Mouse (Mus musculus): ENCODE results near the gene Gcm2. TPM values are rescaled to one million over a fixed set of nuclear protein-coding genes. Genes with fewer than 3 reads are reported as not detected.

The Gcm2 gene
- polyA plus RNA-seq, 1 experiment = 0.04 TPM

- Histone ChIP-seq H3K4me1 (ENCODE audit: control insufficient read depth, insufficient read depth, low read length) (no peaks in the 10 kb centered on the region; the same call in 1 of the 2 replicates), H3K27me3 (ENCODE audit: control insufficient read depth, insufficient read depth, low read length) (no peaks in the 10 kb centered on the region), H3K4me3 (ENCODE audit: control insufficient read depth, low read depth, low read length) (no peak overlapping the region), H3K27ac (ENCODE audit: control insufficient read depth, insufficient read depth, low read depth, low read length) (no peak overlapping the region), H3K36me3 (ENCODE audit: control insufficient read depth, insufficient read depth, low read length) (no peaks in the 10 kb centered on the region)
- no peak for TF ChIP-seq POLR2A (IDR thresholded peaks at IDR 0.05; ENCODE audit: control insufficient read depth, low read depth, low read length)
- no peak for TF ChIP-seq CTCF (IDR thresholded peaks at IDR 0.05; ENCODE audit: control insufficient read depth, insufficient read depth, insufficient replicate concordance, low read depth, low read length)
Measured at GRCm38 (mm10) chr13:41128326-41128725, 17.5 kb upstream of the Gcm2 start.

- Histone ChIP-seq H3K27ac (ENCODE audit: control insufficient read depth, insufficient read depth, low read depth, low read length) (no peak overlapping the region), H3K4me3 (ENCODE audit: control insufficient read depth, low read depth, low read length) (no peak overlapping the region), H3K27me3 (ENCODE audit: control insufficient read depth, insufficient read depth, low read length) (no peaks in the 10 kb centered on the region), H3K36me3 (ENCODE audit: control insufficient read depth, insufficient read depth, low read length) (no peaks in the 10 kb centered on the region), H3K4me1 (ENCODE audit: control insufficient read depth, insufficient read depth, low read length) (no peaks in the 10 kb centered on the region; the same call in 1 of the 2 replicates)
- no peak for TF ChIP-seq CTCF (IDR thresholded peaks at IDR 0.05; ENCODE audit: control insufficient read depth, insufficient read depth, insufficient replicate concordance, low read depth, low read length)
- no peak for TF ChIP-seq POLR2A (IDR thresholded peaks at IDR 0.05; ENCODE audit: control insufficient read depth, low read depth, low read length)
Measured at GRCm38 (mm10) chr13:41123666-41124225, 12.9 kb upstream of the Gcm2 start.

GRCm38 (mm10) chr13:41119152-41119945, 8.5 kb upstream of the Gcm2 start:
- Histone ChIP-seq H3K36me3 (ENCODE audit: control insufficient read depth, insufficient read depth, low read length) (no peaks in the 10 kb centered on the region), H3K4me1 (ENCODE audit: control insufficient read depth, insufficient read depth, low read length) (peaks cover 3% of the 10 kb centered on the region), H3K4me3 (ENCODE audit: control insufficient read depth, low read depth, low read length) (no peak overlapping the region), H3K27me3 (ENCODE audit: control insufficient read depth, insufficient read depth, low read length) (no peaks in the 10 kb centered on the region), H3K27ac (ENCODE audit: control insufficient read depth, insufficient read depth, low read depth, low read length) (no peak overlapping the region)
- no peak for TF ChIP-seq POLR2A (IDR thresholded peaks at IDR 0.05; ENCODE audit: control insufficient read depth, low read depth, low read length)
- no peak for TF ChIP-seq CTCF (IDR thresholded peaks at IDR 0.05; ENCODE audit: control insufficient read depth, insufficient read depth, insufficient replicate concordance, low read depth, low read length)

GRCm38 (mm10) chr13:41113940-41114339, 3.1 kb upstream of the Gcm2 start, which contains the start of gene Sycp2l:
Gene Sycp2l (plus strand): TSS chr13:41114307.
- H3K4me1 ChIP-seq (ENCODE audit: control insufficient read depth, insufficient read depth, low read length) = peaks cover 6% of the 10 kb centered on the region
- no peak within 1 kb of the TSS for H3K27ac ChIP-seq (ENCODE audit: control insufficient read depth, insufficient read depth, low read depth, low read length)
- H3K27me3 ChIP-seq (ENCODE audit: control insufficient read depth, insufficient read depth, low read length) = 0 out of 2 replicates have a peak, but pooled peaks cover 3% of the 10 kb centered on the region
- peak within 1 kb of the TSS; percentile 36 for H3K4me3 ChIP-seq (ENCODE audit: control insufficient read depth, low read depth, low read length)
- no peaks in the 10 kb centered on the region for H3K36me3 ChIP-seq (ENCODE audit: control insufficient read depth, insufficient read depth, low read length)
- TF ChIP-seq CTCF (IDR thresholded peaks at IDR 0.05; ENCODE audit: control insufficient read depth, insufficient read depth, insufficient replicate concordance, low read depth, low read length) = no peak
- no peak for TF ChIP-seq POLR2A (IDR thresholded peaks at IDR 0.05; ENCODE audit: control insufficient read depth, low read depth, low read length)

- Histone ChIP-seq H3K4me3 (ENCODE audit: control insufficient read depth, low read depth, low read length) (no peak overlapping the region), H3K36me3 (ENCODE audit: control insufficient read depth, insufficient read depth, low read length) (no peaks in the 10 kb centered on the region), H3K4me1 (ENCODE audit: control insufficient read depth, insufficient read depth, low read length) (no peaks in the 10 kb centered on the region), H3K27me3 (ENCODE audit: control insufficient read depth, insufficient read depth, low read length) (no peaks in the 10 kb centered on the region), H3K27ac (ENCODE audit: control insufficient read depth, insufficient read depth, low read depth, low read length) (no peak overlapping the region)
- no peak for TF ChIP-seq POLR2A (IDR thresholded peaks at IDR 0.05; ENCODE audit: control insufficient read depth, low read depth, low read length)
- no peak for TF ChIP-seq CTCF (IDR thresholded peaks at IDR 0.05; ENCODE audit: control insufficient read depth, insufficient read depth, insufficient replicate concordance, low read depth, low read length)
Measured at GRCm38 (mm10) chr13:41105541-41105940, 5.3 kb downstream of the Gcm2 start.

GRCm38 (mm10) chr13:41103841-41104525, 6.9 kb downstream of the Gcm2 start:
- Histone ChIP-seq H3K4me3 (ENCODE audit: control insufficient read depth, low read depth, low read length) (no peak overlapping the region), H3K27ac (ENCODE audit: control insufficient read depth, insufficient read depth, low read depth, low read length) (no peak overlapping the region), H3K36me3 (ENCODE audit: control insufficient read depth, insufficient read depth, low read length) (no peaks in the 10 kb centered on the region), H3K27me3 (ENCODE audit: control insufficient read depth, insufficient read depth, low read length) (no peaks in the 10 kb centered on the region), H3K4me1 (ENCODE audit: control insufficient read depth, insufficient read depth, low read length) (no peaks in the 10 kb centered on the region)
- TF ChIP-seq CTCF (IDR thresholded peaks at IDR 0.05; ENCODE audit: control insufficient read depth, insufficient read depth, insufficient replicate concordance, low read depth, low read length) (no peak), POLR2A (IDR thresholded peaks at IDR 0.05; ENCODE audit: control insufficient read depth, low read depth, low read length) (no peak)

GRCm38 (mm10) chr13:41100031-41100430, 10.8 kb downstream of the Gcm2 start:
- Histone ChIP-seq H3K27ac (ENCODE audit: control insufficient read depth, insufficient read depth, low read depth, low read length) (no peak overlapping the region), H3K4me3 (ENCODE audit: control insufficient read depth, low read depth, low read length) (no peak overlapping the region), H3K36me3 (ENCODE audit: control insufficient read depth, insufficient read depth, low read length) (no peaks in the 10 kb centered on the region), H3K4me1 (ENCODE audit: control insufficient read depth, insufficient read depth, low read length) (peaks cover 2% of the 10 kb centered on the region), H3K27me3 (ENCODE audit: control insufficient read depth, insufficient read depth, low read length) (no peaks in the 10 kb centered on the region)
- TF ChIP-seq POLR2A (IDR thresholded peaks at IDR 0.05; ENCODE audit: control insufficient read depth, low read depth, low read length) = no peak
- no peak for TF ChIP-seq CTCF (IDR thresholded peaks at IDR 0.05; ENCODE audit: control insufficient read depth, insufficient read depth, insufficient replicate concordance, low read depth, low read length)
